Mouse (Mus musculus) ovary, postnatal 14 days (tissue): ENCODE measurements around the gene Sorbs1.

ENCODE experiments used
- DNase-seq: peaks from one replicate; pipeline ENCODE4 v3.0.0; 2022; ENCODE audit warnings: low spot score

The Sorbs1 gene

DNA sequence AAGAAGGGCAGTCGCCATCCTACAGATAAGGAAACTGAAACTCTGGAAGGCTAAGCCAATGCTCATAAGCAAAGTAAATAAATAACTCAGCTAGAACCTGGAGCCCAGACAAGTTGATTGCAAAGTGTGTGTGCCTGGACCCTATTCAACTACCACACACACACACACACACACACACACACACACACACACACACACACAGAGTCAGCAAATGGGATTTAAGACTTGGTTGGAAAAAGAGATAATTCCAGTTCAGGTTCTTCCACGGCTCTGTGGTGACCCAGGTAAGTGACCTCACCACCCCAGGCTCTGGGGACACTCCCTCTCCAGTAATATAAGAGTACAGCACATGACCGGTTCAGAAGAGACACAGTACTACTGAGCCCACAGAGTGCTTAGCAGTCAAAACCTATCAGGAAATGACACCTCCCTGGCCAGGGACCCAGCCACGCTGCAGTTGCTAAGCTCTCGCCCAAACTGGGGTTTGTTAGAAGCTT is 36.1 kb downstream of the Sorbs1 start:
- DNase-seq: no peak

DNA sequence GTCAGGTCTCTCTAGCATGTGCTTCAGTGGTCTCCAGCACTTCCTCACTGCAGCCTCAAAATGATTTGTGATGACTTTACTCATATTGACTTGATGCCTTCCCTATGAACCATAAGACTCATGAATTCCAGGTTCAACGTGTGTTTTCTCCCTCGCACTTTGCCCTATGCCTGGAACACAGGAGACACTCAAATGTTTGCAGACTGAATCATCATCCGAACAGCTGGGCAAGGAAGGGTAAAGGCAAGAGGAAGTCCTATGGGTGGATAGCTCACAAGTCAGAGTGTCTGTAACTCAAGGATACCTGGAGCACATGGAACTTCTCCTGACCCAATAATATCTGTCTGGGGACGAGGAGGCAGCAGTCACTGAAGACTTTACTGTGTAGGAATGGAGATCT is 37.1 kb downstream of the Sorbs1 start:
- DNase-seq: no peak

DNA sequence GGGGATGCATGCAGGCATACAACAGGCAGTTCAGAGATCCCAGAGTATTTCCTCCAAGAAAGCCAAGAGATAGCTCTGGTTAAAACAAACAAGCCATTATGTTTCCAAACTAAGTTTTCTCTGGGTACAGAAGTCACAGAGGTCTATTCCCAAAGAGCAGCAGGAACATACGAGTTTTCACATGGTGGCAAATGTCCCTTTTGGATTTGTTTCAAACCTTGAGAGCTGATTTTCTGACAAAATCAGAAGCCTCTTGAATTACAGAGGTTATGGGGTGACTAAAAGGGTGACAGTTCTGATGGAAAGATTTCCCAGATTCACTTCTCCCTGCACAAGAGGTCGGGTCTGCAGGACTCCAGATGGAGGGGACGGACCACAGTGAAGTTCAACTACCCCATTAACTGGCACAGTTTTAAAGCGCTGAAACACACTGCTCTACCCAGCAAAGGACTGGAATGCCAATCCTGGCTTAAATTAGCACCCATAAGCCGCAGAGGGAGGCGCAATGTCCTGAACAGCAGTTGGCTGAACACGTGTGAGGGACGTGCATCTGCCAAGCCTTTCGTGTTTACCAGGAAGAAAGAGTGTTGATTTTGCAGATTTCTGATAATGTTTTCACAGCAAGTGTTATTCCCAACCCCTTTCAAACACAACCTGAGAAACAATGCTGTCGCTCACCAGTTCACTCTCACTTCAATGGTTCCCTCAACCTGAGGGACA is 41.9 kb downstream of the Sorbs1 start:
- no peak for DNase-seq

DNA sequence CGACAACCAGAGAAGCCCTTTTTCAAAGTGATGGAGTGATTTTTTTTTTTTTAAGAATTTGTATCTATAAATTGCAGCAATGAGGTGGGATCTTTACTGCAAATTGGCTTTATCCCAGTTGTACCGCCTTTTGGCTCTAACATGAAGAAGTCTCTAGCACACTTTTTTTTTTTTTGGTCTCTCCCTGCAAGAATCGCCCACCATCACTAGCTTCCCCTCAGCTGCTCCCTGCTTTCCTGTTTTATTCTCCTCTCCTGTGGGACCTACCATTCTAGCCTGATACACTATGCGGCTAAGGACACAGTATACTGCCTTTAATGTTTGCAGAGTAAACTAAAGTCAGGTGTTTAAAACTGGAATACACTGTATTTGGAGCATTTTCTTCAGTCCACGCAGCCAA is 43.8 kb downstream of the Sorbs1 start:
- no peak for DNase-seq

DNA sequence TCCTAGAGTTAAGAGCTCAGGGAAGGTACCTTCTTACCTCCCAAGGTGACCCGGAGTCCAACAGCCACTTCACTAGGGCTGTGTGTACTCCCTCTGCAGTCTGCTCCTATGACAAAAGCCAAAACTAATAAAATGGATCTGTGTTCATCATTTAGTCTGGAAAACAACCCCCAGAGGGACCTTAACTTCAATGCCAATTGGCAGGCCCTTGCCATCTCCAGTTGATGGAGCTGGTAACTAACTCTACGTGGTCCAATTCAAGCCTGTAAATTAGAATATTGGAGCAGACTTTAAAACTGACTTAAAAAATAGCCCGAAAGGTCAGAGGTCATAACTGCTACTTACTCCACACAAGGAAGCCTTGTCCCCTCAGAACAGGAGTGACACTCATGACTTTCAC is 45.3 kb downstream of the Sorbs1 start:
- no peak for DNase-seq

DNA sequence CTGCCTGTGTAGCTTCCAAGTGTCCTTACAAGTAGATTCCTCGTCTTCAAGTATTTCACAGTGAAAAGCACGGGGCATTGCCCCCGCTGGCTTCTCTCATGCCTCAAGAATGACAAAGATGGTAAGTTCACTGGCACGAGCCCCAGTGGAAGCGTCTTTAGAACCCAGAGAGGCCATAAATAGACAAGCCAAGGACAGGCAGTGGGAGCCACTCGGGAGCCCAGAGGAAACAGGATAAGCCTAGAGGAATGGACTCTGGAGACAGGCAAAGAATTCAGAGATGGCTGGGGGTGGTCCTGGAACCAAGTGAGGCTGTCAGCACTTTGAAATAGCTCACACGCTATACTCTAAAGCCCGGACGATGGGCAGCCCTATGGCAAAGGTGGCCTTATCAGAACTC is 45.8 kb downstream of the Sorbs1 start:
- no peak for DNase-seq

DNA sequence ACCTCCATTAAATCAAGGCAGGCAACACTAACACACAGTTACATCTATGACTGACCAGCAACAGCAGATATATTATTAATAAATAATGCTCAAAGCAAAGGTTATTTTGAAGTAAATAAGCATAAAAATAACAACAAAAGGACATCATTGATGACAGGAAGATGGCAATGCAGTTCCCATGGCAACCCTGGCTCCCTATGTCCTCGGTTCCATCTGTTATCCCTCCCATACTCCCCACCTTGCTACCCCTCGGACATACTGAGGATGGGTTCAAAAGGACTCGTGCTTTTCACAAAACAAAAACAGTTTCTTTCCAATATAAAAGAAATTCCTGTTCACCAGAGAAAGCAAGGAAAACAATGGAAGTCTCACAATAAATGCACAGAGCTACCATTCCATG is 48.2 kb downstream of the Sorbs1 start:
- DNase-seq: no peak

DNA sequence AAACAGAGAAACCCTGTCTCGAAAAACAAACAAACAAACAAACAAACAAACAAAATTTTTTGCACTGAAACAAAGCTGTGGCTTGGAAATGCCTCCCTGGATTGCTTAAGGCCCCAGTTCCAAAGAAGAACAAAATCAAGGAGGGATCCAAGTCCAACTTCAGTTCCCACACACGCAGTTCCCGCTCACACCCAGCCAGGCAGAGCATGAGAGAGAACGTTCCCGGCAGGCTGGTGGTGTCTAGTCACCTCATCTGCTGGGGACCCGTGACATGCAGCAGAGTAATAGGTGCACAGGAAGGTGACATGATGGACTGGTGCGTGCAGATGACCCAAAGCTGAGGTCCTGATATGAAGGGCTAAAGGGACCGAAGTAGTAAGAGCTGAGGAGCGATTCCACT is 49.2 kb downstream of the Sorbs1 start:
- DNase-seq: no peak

DNA sequence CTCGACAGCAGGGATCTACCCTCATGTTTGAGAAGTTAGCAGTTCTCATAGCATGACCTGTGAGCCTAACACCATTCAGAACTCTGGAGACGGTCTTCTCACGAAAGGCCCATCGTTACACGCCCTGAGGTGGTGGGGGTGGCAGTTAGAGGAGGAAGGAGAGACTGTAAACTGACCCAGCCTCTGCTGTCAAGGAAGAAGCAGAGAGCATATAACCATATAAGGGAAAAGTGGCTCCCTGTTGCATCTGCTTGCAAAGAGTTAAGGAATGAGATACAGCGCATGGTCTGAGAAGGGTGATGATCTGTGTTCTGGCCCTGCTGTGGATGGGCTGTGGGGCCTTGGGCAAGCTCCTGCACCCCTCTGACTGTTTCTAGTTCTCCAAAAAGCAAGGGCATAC is 50.7 kb downstream of the Sorbs1 start:
- no peak for DNase-seq

DNA sequence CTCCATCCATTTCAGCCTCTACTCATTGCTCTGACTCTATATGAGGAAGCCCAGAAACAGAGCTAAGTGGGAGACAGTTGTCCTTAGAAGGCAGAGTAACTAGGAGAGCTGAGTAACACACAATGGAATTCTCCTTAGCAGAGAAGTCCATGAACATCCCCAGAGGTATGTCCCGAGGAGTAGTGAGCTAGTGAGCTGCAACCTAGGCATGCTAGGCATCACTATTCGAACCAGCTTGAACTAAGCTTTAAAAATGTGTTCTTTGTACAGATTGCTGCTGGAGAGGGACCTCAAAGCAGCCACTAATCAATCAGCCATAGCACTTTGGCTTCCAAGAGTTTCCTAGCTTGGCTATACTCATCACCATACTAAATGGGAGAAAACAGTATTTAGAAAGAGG is 51.1 kb downstream of the Sorbs1 start:
- no peak for DNase-seq

DNA sequence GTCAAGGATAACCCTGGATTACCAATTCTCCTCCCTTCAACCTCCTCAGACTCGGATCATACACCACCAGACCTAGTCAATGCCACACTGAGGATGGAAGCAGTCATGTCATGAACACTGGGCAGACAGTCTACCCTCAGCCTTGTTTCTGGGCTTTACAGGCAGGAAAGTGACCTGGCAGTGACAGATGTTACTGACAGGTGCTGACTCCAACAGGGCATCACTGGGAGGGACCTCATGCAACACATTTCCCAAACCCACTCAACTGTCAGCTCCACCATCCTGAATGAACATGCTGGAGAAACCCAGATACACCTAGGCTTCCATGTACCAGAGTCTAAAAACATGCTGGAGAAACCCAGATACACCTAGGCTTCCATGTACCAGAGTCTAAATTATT is 51.9 kb downstream of the Sorbs1 start:
- no peak for DNase-seq

DNA sequence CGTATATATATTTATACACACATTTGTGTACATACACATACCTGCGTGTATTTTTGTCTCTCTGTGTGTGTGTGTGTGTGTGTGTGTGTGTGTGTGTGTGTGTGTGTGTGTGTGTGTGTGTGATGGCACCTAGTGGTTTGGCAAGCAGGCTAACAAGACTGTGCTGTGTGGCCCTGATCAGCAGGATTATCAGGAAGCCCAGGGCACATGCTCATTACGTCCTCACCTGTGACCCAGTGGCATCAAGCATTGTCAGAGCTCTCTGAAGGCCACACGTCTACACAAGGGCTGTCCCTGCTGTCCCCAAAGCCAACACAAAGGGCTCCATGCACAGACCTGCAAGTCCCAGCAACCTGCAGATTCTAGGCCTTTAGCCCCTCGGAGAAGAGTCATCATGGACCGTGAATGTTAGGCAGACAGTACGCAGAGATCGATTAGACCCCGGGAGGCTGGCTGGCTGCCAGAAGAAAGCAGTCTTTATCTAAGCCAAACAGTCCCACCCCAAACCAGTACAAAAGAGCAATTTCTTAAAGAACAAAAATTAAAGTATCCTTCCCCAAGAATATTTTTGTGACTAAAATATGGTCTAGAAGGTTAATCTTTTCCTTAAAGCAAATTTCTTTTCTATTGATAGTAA is 52.6 kb downstream of the Sorbs1 start:
- no peak for DNase-seq

DNA sequence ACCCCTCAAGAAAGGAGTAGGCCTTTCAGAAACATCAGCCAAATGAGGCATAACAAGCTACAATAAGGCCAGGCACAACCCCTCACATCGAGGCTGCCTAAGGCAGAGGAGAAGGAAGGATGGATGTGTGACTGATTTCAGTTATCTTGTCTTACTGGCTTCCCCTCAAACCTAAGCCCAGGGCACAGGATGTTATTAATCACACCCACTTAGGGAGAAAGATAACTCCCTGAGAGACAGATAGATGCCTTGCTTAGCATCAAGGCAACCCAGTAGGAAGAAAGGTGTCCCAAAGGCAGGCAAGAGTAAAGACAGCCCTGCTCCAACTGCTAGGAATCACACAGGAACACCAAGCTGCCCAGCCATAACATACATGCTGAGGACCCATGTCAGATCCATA is 54.2 kb downstream of the Sorbs1 start:
- DNase-seq: no peak

DNA sequence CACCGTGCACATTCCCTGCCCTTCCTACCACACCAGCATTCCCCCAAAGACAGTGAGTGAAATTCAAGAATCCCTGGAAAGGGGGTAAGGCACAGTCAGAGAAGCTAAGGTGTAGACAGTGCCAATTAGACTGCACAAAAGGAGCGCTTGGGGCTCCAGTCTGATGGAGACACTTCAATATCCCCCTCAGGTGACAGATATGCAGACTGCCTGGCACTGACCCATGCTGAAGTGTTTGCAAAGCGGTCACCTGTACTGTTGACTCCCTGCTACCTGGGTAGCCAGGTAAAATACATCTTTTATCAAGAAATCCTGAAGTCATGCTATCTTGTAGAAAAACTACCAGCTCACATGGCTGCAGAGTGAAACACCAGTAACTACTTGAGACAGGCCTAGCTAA is 54.8 kb downstream of the Sorbs1 start:
- DNase-seq: no peak

DNA sequence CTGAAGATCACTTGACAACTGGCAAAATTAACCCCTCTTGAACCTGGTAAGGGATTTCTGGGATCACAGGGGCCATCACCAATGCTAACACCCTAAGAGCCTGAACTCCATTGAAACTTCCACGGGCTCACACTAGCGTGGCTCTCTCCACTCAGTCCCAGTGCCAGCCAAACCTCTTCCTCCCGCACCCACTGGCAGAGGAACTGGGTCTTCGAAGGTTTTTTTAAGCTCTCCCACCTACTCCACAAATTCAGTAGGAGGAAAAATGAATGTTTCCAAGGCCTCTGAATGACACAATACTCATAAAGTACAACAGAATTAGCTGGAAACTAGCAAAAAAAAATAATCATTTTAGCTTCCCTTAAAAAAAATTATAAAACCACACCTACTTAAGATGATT is 58.3 kb downstream of the Sorbs1 start:
- DNase-seq: no peak

DNA sequence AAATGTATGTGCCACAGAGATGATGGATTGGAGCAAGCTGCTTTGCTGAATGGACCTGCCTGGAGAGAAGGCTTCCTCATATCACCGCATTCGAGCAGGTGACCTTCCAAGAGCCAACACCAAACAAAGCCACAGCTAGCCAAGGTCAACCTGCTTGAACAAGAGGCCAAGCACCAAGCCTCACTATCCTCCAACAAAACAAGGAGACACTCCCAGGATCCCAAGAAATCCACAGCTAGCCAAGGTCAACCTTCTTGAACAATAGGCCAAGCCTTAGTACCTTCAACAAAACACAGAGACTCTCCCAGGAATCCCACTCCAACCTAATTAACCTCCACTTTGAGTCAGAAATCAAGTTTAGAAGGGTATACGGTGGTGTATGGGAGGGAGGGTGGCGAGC is 59.5 kb downstream of the Sorbs1 start:
- DNase-seq: no peak

DNA sequence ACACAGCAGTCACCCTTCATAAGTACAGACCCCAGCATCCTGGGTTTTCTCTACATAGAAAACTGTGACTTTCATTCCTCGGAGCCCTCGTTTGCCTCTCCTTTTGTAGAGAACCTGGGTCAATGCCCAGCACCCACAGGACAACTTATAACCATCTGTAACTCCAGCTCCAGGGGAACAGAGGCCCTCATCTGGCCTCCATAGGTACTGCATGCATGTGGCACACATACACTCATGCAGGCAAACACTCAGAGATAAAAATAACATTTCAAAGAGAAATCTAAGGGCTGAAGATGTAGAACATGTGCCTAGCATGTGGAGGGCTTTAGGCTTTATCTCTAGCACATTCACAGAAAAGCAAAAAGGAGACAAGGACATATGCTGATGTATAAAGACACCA is 61.4 kb downstream of the Sorbs1 start:
- DNase-seq: no peak

DNA sequence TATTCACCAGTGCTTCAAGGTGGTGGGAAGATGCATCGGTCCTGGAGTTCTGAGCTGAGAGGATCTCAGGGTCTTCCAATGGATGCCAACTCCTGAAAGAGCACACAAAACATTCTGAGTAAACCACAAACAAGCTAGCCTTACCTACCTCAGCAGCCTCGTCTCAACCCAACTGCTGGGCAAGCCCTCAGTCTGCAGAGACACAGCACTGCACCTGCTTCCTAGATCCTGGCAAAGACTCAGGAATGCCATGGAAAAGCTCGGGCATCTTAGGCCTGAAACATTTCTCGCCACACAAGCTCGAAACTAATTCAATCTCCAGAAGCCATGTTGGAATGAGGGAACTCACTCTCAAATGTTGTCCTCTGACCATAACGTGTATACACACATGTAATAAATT is 62.3 kb downstream of the Sorbs1 start:
- DNase-seq: no peak

DNA sequence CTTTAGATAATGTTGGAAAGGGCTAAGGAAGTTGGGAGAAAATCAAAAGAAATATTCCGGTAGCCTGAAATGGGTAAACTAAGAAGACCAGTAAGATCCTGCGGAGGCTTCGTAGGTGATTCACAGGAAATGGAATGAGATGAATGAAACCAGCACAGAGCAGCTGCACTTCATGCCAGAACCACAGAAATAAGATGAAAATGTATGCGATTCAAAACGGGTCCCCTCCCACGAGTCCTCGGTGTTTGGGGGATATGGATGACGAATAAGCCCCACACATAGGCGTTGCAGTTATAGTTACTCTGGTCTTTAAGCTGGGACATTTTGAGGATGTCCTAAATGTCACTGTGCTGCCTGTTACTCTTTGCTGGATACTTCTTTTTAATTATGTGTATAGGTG is 67.1 kb downstream of the Sorbs1 start:
- DNase-seq: no peak

DNA sequence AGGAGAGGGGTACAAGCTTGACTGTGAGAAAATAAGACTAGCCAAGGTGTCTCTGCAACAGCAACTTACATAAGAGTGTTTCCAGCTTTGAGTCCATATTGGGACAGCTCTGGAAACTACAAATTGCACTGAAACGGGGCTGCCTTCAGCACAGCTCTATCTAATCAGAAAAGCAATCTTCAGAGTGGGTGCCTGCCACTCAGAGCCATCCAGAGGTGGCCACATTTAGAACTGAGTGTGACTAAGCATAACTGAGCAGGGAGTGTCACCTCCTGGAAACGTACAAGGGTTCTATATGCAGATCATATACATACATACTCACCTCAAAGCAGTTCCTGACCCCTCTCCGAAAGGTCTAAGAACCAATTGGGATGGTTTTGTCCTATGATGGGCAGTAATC is 71.2 kb downstream of the Sorbs1 start:
- DNase-seq: no peak

DNA sequence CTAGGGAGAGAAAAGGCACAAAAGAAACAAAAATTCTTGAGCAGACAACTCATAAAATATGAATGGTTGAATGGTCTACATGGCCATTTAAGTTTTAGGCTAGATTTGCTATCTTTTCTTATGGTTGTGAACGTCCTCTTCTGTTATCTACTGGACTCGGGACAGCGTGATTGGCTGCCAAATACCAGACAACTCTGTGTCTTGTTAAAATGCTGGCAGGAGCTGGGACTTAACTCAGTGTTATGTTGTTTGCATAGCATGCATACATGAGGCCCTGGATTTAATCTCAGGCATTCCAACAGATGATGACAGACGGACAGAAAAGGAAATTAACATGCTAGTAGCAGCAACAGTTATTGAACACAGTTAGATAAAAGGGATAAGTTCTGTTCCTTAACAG is 72.6 kb downstream of the Sorbs1 start:
- DNase-seq: no peak

DNA sequence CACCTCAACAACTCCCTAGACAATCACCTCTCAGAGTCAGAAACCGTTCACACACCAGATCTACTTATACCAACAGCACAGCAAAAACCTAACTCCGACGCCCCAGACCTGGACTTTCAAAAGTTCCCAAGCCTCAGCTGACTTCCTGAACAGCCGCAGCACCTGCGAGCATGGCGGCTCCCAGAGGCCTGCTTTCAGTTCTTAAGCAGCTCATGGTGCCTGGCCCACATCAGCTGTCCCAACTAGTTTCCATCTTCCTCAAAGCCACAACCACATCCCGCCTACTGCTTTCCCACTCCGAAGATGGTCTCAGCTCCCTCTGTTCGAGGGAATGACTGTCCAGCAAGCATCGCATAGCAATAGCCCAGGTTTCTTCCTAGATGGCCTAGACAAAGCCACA is 74.7 kb downstream of the Sorbs1 start:
- DNase-seq: no peak

DNA sequence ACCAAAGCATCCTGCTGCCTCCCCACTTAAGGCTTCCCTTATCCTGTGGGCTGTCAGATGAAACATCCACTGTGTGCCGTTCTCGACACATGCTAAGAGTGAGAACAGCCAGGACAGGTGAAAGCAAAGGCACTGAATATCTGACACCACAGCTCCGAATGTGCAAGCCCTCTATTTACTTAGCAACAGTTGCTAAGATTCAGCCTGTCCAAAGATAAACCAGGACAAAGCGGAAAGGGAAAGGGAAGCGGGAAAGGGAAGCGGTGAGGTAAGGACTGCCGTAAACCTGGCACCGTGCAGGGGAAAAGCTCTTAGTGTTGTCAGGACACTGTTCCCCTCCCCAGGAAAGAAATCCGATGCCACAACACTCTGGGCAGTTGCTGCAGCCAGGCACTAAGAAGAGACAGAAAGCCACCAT is 75.9 kb downstream of the Sorbs1 start:
- no peak for DNase-seq
